Mouse (Mus musculus) CD8-positive naive resting alpha-beta T cell, adult 2 months (primary cell): Measurements from ENCODE around the gene Hoxc12.

ENCODE experiments used
- DNase-seq, 2 experiments: peaks; one replicate each; pipeline ENCODE4 v3.0.0; 2022; ENCODE audit warnings: low read depth in 2 of 2, low spot score in 2 of 2

Gene Hoxc12

DNA sequence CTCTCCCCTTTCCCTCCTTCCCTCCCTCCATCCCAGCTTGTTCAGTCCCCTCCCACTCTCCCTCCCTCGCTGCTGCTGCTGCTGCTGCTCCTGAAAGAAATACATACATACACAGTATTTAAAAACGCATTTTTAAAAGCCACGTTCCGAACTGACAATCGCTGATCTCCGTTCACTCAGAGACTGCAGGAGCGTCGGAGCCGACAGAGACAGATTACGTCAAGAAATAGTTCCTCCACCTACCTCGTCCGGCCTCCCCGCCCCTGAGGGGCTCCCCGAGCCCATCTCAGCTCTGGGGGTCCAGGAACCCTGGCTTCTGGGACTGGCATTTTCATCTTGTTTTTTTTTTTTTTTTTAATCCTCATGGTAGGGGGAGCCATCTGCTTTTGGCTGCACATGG lies 44.4 kb downstream of the Hoxc12 start:
- DNase-seq: no peak

DNA sequence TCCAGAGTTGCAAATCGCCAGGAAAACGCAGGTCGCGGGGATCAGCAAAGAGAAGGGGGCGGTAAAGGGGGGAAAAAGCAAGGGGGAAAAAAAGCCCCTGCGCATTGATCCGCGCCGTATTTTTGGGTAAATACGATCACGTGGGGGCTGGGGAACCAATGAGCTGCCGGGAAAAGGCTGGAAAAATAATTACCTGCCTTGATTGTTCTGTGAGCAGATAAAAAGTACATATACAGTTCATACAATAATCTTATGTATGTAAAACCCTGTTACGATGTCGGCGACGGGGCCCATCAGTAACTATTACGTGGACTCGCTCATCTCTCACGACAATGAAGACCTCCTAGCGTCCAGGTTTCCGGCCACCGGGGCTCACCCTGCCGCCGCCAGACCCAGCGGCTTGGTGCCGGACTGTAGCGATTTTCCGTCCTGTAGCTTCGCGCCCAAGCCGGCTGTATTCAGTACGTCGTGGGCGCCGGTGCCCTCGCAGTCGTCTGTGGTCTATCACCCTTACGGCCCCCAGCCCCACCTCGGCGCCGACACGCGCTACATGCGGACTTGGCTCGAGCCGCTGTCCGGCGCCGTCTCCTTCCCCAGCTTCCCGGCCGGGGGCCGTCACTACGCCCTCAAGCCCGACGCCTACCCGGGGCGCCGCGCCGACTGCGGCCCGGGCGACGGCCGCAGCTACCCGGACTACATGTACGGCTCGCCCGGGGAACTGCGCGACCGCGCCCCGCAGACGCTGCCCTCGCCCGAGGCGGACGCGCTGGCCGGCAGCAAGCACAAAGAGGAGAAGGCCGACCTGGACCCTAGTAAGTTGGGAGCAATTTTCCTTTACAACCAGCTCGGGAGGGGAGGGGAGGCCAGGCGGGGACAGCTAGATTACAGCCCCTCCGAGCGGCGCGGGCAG lies 45.1 kb downstream of the Hoxc12 start:
- no peak for DNase-seq

DNA sequence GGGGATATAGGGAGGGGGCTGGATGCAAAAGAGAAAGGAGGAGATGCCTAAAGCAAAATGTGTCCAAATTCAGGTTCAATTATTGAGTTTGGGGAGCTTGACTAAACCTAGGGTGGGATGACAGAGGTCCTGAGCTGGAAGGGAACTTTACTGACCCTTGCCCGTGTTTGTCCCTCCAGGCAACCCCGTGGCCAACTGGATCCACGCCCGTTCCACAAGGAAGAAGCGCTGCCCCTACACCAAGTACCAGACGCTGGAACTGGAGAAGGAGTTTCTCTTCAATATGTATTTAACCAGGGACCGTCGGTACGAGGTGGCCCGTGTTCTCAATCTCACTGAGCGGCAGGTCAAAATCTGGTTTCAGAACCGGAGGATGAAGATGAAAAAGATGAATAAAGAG lies 47.2 kb downstream of the Hoxc12 start:
- DNase-seq: no peak

DNA sequence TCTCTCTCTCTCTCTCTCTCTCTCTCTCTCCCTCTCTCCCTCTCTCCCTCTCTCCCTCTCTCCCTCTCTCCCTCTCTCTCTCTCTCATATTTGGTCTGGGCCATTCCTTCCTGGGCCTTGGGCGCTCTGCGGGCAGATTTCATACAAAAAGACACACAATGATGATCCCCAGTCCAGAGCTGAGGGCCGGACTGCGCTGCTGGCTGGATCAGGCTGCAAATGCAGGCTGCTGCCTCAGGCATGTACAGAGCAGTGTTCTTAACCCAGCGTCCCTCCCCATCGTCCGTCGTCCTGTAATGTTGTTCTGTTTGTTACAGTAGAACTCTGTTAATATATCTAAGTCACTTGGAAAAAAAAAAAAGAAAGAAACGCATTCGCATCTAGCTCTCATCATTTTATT lies 48.0 kb downstream of the Hoxc12 start:
- no peak for DNase-seq

DNA sequence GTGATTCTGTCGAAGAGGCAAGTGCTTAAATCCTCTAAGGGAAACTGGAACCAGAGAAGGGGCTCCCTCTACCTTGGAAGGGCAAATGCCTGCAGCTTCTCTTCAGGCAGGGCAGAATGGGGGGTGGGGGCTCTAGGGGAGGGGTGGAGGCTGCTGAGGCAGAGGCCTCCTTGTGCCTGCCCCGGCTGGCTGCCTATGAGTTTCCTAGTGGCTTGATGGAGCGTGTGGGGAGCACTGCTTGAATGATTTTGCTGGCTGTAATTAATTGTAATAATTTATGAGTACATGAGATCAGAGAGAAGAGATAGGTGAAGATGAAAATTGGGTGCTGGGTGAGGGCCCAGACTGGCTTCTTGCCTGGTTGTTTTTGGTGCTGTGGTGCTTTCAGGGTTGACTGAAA lies 48.4 kb downstream of the Hoxc12 start:
- no peak for DNase-seq

DNA sequence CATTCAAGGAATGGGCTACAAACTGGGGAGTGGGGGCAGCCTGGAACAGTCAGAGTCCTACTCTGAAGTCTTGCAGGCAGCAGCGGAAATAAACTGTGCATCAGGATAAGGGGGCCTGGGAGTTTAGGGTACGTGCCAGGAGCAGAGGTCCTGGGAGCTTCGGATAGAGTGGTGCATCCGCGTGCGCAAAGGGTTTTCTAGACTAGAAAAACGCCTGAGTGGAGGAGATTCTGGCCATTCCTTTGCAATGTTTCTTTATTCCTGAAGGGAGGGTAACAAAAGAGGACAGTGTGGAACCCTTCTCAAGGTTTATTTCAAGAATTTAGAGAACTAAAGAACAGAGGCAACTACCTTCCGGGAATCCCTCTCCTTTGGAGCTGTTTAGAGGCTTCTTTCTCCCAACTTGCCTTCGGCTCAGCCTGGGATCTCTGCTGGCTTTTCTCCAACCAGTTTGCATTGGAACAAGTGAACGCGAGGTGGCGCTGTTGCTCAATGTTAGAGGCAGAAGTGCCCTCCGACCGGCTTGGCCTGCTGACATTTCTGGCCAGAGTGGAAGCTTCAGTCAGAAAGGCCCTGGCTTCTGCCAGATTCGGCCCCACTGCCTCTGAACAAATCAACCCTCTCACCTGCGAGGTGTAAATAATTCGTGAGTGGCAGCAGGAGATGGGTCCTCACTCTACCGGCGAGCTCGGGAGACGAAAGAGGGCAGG lies 50.7 kb downstream of the Hoxc12 start:
- DNase-seq: peak; percentile 75 to 80

DNA sequence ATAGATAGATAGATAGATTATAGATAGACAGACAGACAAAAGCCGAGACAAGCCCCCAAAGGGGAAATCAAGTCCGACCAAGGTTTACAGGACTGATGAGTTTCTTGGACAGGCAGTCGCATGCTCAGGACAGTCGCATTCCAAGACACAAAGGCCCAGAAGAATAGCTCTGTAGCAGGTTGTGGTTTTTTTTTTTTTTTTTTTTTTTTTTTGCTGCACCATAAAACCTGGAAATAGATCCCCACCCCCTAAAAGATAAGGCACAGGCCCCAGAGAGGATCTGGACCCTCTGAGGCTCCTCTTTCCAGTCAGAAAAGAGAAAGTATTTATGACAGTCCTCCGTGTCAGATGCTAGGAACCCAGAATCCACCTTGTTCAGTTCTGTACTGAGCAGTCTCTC lies 51.5 kb downstream of the Hoxc12 start:
- no peak for DNase-seq
